9 mouse cellular contexts compared by ENCODE assay signal in genomic region chr5:111582004-111582403, GRCm38 (mm10).
DNase-seq lines count a peak whose midpoint lies in the region; ATAC-seq lines count a peak whose summit lies in the region.
"Had no signal": no experiment of that assay in that cellular context is flagged by ENCODE, and none has a peak within 500 bp of the region (broad histone marks: within the 10 kb centered on the region; RNA-seq: fewer than 3 reads in every experiment).

No protein-coding gene starts in this region.

- no peaks in the 10 kb centered on the region for H3K9me3 ChIP-seq in heart, embryonic 16.5 days (replicated peaks; ENCODE audit: control insufficient read depth, low read length)
- H3K9me3 ChIP-seq in embryonic facial prominence, embryonic 10.5 days: no peaks in the 10 kb centered on the region
- H3K9me3 ChIP-seq in hindbrain, embryonic 14.5 days (ENCODE audit: control insufficient read depth, low read length): no peaks in the 10 kb centered on the region
- no peaks in the 10 kb centered on the region for H3K9me3 ChIP-seq in midbrain, embryonic 13.5 days
- H3K9me3 ChIP-seq: liver, embryonic 13.5 days had no signal

- H3K4me3 ChIP-seq in heart, embryonic 16.5 days (ENCODE audit: low read length): no peak overlapping the region
- peak overlapping the region; percentile 54 for H3K4me3 ChIP-seq in embryonic facial prominence, embryonic 10.5 days
- H3K4me3 ChIP-seq in hindbrain, embryonic 14.5 days (replicated peaks; ENCODE audit: low read length): peak overlapping the region; percentile 22
- peak overlapping the region; percentile 32 for H3K4me3 ChIP-seq in midbrain, embryonic 13.5 days (replicated peaks)
- H3K4me3 ChIP-seq: liver, embryonic 13.5 days had no signal

- no peak for ATAC-seq in heart, embryonic 16.5 days (replicated peaks; ENCODE audit: extremely low read depth, insufficient read depth, low FRiP score)
- ATAC-seq in hindbrain, embryonic 14.5 days (ENCODE audit: low FRiP score): no peak; the same call in 1 of the 2 replicates
- ATAC-seq in midbrain, embryonic 13.5 days: no peak

- H3K27ac ChIP-seq in heart, embryonic 16.5 days (ENCODE audit: low read length): no peak overlapping the region
- H3K27ac ChIP-seq in embryonic facial prominence, embryonic 10.5 days (replicated peaks): peak overlapping the region; percentile 90
- peak overlapping the region; percentile 85 for H3K27ac ChIP-seq in hindbrain, embryonic 14.5 days
- peak overlapping the region; percentile 91 for H3K27ac ChIP-seq in midbrain, embryonic 13.5 days
- H3K27ac ChIP-seq: liver, embryonic 13.5 days had no signal

- DNase-seq in heart, adult 9 months (ENCODE audit: low spot score in 2 of 2): no peak
- peak; percentile 40 for DNase-seq in embryonic facial prominence, embryonic 10.5 days (ENCODE audit: low spot score)
- no peak for DNase-seq in hindbrain, embryonic 14.5 days (ENCODE audit: low spot score)
- DNase-seq in urinary bladder, postnatal 25 days (ENCODE audit: low spot score): no peak
- no peak for DNase-seq in testis, postnatal 10 days (ENCODE audit: low spot score)
- no peak for DNase-seq in urinary bladder, postnatal 36 days (ENCODE audit: low spot score in 2 of 2)
- DNase-seq: liver, embryonic 13.5 days had no signal

- H3K27me3 ChIP-seq in heart, embryonic 16.5 days (ENCODE audit: control insufficient read depth, insufficient read depth, low read length): peaks cover 42% of the 10 kb centered on the region
- no peaks in the 10 kb centered on the region for H3K27me3 ChIP-seq in embryonic facial prominence, embryonic 10.5 days (replicated peaks; ENCODE audit: low read depth, poor library complexity, severe bottlenecking)
- H3K27me3 ChIP-seq in hindbrain, embryonic 14.5 days (ENCODE audit: control insufficient read depth, insufficient read depth, low read length): no peaks in the 10 kb centered on the region
- no peaks in the 10 kb centered on the region for H3K27me3 ChIP-seq in midbrain, embryonic 13.5 days

- H3K4me2 ChIP-seq in heart, embryonic 16.5 days (ENCODE audit: low read depth, low read length): peak overlapping the region; percentile 24; the same call in 1 of the 2 replicates
- peak overlapping the region; percentile 54 for H3K4me2 ChIP-seq in hindbrain, embryonic 14.5 days (replicated peaks)
- peak overlapping the region; percentile 54 for H3K4me2 ChIP-seq in midbrain, embryonic 13.5 days (replicated peaks)
- H3K4me2 ChIP-seq: liver, embryonic 13.5 days had no signal

- no peak overlapping the region for H3K9ac ChIP-seq in heart, embryonic 16.5 days (ENCODE audit: low read length)
- peak overlapping the region; percentile 47; the same call in 1 of the 2 replicates for H3K9ac ChIP-seq in hindbrain, embryonic 14.5 days
- peak overlapping the region; percentile 28 for H3K9ac ChIP-seq in midbrain, embryonic 13.5 days (replicated peaks)
- H3K9ac ChIP-seq: liver, embryonic 13.5 days had no signal

- H3K36me3 ChIP-seq in heart, embryonic 16.5 days (ENCODE audit: control insufficient read depth, insufficient read depth): no peaks in the 10 kb centered on the region
- no peaks in the 10 kb centered on the region for H3K36me3 ChIP-seq in embryonic facial prominence, embryonic 10.5 days (replicated peaks)
- H3K36me3 ChIP-seq in hindbrain, embryonic 14.5 days (replicated peaks; ENCODE audit: control insufficient read depth, insufficient read depth): no peaks in the 10 kb centered on the region
- H3K36me3 ChIP-seq in midbrain, embryonic 13.5 days: no peaks in the 10 kb centered on the region
- H3K36me3 ChIP-seq: liver, embryonic 13.5 days had no signal

- peaks cover 33% of the 10 kb centered on the region for H3K4me1 ChIP-seq in heart, embryonic 16.5 days (ENCODE audit: control insufficient read depth, insufficient read depth, low read length)
- H3K4me1 ChIP-seq in embryonic facial prominence, embryonic 10.5 days: peaks cover 77% of the 10 kb centered on the region
- peaks cover 68% of the 10 kb centered on the region for H3K4me1 ChIP-seq in hindbrain, embryonic 14.5 days (replicated peaks; ENCODE audit: control insufficient read depth, insufficient read depth, low read length)
- H3K4me1 ChIP-seq in midbrain, embryonic 13.5 days (replicated peaks): peaks cover 70% of the 10 kb centered on the region

- 43% methylated on average over 9 of the region's 9 CpGs for WGBS in heart, embryonic 16.5 days
- WGBS in embryonic facial prominence, embryonic 10.5 days: 47% methylated on average over 9 of the region's 9 CpGs
- WGBS in hindbrain, embryonic 14.5 days: 12% methylated on average over 9 of the region's 9 CpGs
- WGBS in midbrain, embryonic 13.5 days: 13% methylated on average over 9 of the region's 9 CpGs
